Mouse (Mus musculus): Measurements from ENCODE around the gene Dock8. TPM values are rescaled to one million over a fixed set of nuclear protein-coding genes. Genes with fewer than 3 reads are reported as not detected.

The Dock8 gene
- polyA plus RNA-seq, 1 experiment from 2014 or later, result 0.54 TPM

DNA sequence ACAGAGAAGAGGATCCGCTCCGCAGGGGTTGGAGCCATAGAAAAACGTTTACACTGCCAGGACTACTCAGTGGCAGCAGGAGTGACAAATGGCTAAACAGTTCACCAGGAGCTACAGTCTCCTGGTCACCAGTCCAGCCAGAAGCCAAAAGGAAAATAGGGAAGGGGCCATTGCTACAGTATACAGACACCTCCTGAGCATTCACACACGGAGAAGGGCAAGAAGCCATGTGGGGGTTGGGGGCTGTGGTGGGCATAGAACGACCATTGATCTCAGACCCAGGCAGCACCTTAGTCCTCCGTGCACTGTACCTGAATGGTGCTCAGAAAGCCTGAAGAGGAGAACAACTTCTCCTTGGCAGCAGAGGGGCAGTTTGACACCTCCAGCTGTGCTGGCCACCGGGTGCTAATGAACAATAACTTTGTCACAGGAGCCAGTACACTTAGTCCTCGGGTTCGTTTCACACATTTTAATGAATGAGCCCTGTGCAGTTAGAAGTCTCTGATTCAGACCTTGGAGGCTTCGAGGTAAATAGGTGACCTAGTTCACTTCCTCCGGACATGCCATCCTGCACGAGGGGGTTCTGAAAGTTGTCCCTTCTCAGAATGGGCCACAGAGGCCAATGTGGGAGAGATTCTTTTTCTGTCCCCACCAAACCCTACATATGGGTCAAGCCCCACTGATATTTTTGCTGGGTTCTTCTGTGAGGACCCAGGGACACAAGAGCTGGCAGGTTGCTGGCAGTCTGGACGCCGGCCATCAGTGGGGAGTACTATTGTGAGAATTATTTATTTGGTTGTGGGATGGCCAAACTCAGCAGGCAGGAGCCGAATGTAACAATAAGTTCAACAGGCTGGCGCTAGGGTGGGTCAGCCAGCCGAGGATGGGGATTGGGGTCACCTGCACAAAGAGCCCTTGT lies 145.0 kb downstream of the Dock8 start:
- no peak for ATAC-seq
- Histone ChIP-seq H3K4me2 (no peak overlapping the region), H3K4me1 (peaks cover 6% of the 10 kb centered on the region), H3K9ac (no peak overlapping the region), H3K9me3 (replicated peaks) (no peaks in the 10 kb centered on the region), H3K36me3 (ENCODE audit: poor library complexity, severe bottlenecking) (no peaks in the 10 kb centered on the region), H3K27me3 (no peaks in the 10 kb centered on the region), H3K4me3 (no peak overlapping the region), H3K27ac (no peak overlapping the region)
- 49% methylated on average over 17 of the region's 17 CpGs for WGBS

GRCm38 (mm10) chr19:25145116-25145515 lies 145.8 kb downstream of the Dock8 start:
- 69% methylated on average over 5 of the region's 5 CpGs for WGBS
- H3K4me3 ChIP-seq, result no peak overlapping the region

DNA sequence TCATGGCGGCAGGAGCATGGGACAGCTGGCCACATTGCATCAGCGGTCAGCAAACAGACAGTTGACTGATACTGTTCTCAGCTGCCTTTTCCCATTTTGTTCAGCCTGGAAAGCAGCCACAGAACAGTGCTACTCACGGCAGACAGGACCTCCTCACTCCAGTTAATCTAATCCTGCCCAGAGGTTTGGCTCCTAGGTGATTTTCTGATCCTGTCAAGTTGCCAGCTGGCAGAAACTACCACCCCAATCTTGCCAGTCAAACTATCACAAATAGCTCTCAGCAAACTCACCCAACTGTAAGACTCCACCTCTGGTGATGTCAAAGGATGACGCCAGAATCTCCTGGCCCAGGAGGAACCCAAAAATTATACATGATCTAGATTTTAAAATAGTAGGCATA lies 146.8 kb downstream of the Dock8 start:
- ATAC-seq, result no peak
- no peak overlapping the region for H3K4me2 ChIP-seq

More at GRCm38 (mm10) chr19:25145116-25145515, 145.8 kb downstream of the Dock8 start:
- H3K9me3 ChIP-seq (replicated peaks), result no peaks in the 10 kb centered on the region
- H3K4me2 ChIP-seq, result no peak overlapping the region
- H3K4me1 ChIP-seq, result peaks cover 6% of the 10 kb centered on the region
- H3K36me3 ChIP-seq (ENCODE audit: poor library complexity, severe bottlenecking), result no peaks in the 10 kb centered on the region
- no peak for ATAC-seq
- no peak overlapping the region for H3K27ac ChIP-seq
- H3K27me3 ChIP-seq, result no peaks in the 10 kb centered on the region
- H3K9ac ChIP-seq, result no peak overlapping the region

GRCm38 (mm10) chr19:25149788-25150187 lies 150.5 kb downstream of the Dock8 start:
- ATAC-seq, result no peak
- no peaks in the 10 kb centered on the region for H3K9me3 ChIP-seq (replicated peaks)
- 77% methylated on average over 8 of the region's 8 CpGs for WGBS

More for the DNA sequence above, 146.8 kb downstream of the Dock8 start:
- no peaks in the 10 kb centered on the region for H3K9me3 ChIP-seq (replicated peaks)
- H3K27ac ChIP-seq, result no peak overlapping the region
- H3K9ac ChIP-seq, result no peak overlapping the region
- H3K36me3 ChIP-seq (ENCODE audit: poor library complexity, severe bottlenecking), result no peaks in the 10 kb centered on the region
- WGBS, result 84% methylated on average over 4 of the region's 4 CpGs
- peaks cover 6% of the 10 kb centered on the region for H3K4me1 ChIP-seq
- H3K4me3 ChIP-seq, result no peak overlapping the region
- H3K27me3 ChIP-seq, result no peaks in the 10 kb centered on the region

DNA sequence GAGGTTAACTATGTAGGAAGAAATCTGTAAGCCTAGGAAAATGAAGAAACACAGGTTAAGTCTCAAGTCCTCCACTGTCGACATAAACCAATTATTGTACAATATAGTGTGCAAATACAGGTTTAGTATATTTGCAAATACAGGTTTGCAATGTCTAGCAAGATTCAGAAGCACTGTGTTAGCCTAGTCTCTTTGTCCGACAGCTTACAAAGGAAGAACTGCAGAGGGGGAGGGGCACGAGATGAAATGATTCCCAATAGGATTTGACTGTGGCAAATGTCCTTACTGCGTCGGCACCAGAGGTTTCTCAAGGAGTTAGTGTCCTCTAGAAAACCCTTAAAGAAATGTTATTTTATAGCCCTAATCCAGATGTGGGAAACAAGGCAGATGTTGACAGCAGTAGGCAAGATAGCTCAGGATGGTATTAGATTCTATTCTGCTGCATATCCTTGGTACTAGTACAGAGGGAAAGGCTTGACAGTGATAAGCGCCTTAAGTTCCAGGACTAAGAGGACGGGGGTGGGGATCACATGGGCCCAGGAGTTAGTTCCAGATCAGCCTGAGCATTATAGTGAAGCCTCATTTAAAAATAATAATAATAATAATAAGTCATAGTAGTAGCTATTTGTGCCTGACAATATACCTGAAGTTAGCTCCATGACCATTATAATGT lies 155.3 kb downstream of the Dock8 start:
- H3K27me3 ChIP-seq, result no peaks in the 10 kb centered on the region
- no peak overlapping the region for H3K27ac ChIP-seq
- no peak overlapping the region for H3K4me3 ChIP-seq
- no peaks in the 10 kb centered on the region for H3K36me3 ChIP-seq (ENCODE audit: poor library complexity, severe bottlenecking)
- H3K9ac ChIP-seq, result no peak overlapping the region
- no peak overlapping the region for H3K4me2 ChIP-seq
- WGBS, result 59% methylated on average over 7 of the region's 7 CpGs
- no peak for ATAC-seq
- H3K4me1 ChIP-seq, result 0 out of 2 replicates have a peak, but pooled peaks cover 7% of the 10 kb centered on the region
- H3K9me3 ChIP-seq (replicated peaks), result no peaks in the 10 kb centered on the region

More at GRCm38 (mm10) chr19:25149788-25150187, 150.5 kb downstream of the Dock8 start:
- H3K27me3 ChIP-seq, result no peaks in the 10 kb centered on the region
- no peak overlapping the region for H3K27ac ChIP-seq
- no peak overlapping the region for H3K9ac ChIP-seq
- no peak overlapping the region for H3K4me2 ChIP-seq
- H3K4me3 ChIP-seq, result no peak overlapping the region
- no peaks in the 10 kb centered on the region for H3K36me3 ChIP-seq (ENCODE audit: poor library complexity, severe bottlenecking)
- H3K4me1 ChIP-seq, result peaks cover 11% of the 10 kb centered on the region

DNA sequence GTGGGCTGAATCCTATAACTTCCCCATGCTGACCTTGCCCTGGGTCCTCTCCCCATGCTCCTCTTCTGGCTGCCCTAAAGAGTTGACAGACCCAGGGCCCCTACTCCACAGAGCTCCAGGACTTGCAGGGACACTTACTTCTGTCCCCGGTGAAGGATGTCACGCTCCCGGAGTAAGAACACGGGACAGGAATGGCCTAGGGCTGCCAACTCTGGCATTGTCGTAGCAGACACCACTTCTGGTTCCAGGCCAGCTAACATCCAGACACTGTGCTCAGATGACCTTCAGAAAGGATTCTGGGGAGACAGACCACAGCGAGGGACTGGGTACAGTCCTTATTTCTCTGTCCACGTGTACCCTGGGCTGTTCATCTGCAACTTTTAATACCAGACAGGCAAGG lies 155.9 kb downstream of the Dock8 start:
- no peaks in the 10 kb centered on the region for H3K27me3 ChIP-seq
- 0 out of 2 replicates have a peak, but pooled peaks cover 7% of the 10 kb centered on the region for H3K4me1 ChIP-seq
- no peak overlapping the region for H3K4me2 ChIP-seq
- no peak for ATAC-seq
- no peaks in the 10 kb centered on the region for H3K9me3 ChIP-seq (replicated peaks)
- 89% methylated on average over 7 of the region's 7 CpGs for WGBS
- no peak overlapping the region for H3K4me3 ChIP-seq
- H3K9ac ChIP-seq, result no peak overlapping the region
- no peaks in the 10 kb centered on the region for H3K36me3 ChIP-seq (ENCODE audit: poor library complexity, severe bottlenecking)
- no peak overlapping the region for H3K27ac ChIP-seq

- Histone ChIP-seq H3K27me3 (no peaks in the 10 kb centered on the region), H3K36me3 (ENCODE audit: poor library complexity, severe bottlenecking) (no peaks in the 10 kb centered on the region), H3K27ac (no peak overlapping the region), H3K9me3 (replicated peaks) (no peaks in the 10 kb centered on the region), H3K4me1 (0 out of 2 replicates have a peak, but pooled peaks cover 7% of the 10 kb centered on the region), H3K4me3 (no peak overlapping the region), H3K4me2 (no peak overlapping the region), H3K9ac (no peak overlapping the region)
- 84% methylated on average over 11 of the region's 11 CpGs for WGBS
- ATAC-seq, result no peak
Observed at GRCm38 (mm10) chr19:25155709-25156108, 156.4 kb downstream of the Dock8 start.

DNA sequence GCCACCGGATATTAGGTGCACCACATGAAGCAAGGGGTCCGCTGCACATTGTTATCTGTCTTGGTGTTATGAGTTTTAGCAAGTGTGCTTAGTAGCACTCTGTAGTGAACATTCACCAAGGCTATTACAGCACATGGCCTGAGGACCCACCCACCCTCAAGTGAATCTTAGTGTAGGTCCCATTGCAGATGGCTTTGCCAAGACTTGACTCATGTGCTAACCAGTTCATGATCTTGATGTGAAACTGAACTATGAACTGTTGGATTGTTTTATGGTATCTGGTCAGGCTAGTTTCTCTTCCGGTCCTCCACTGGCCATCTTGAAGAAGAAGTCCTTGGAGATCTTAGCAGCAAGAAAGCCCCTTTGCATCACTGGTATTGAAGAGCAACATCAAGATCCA lies 162.9 kb downstream of the Dock8 start:
- Histone ChIP-seq H3K27me3 (0 out of 2 replicates have a peak, but pooled peaks cover 3% of the 10 kb centered on the region), H3K4me2 (no peak overlapping the region), H3K9ac (no peak overlapping the region), H3K4me3 (no peak overlapping the region), H3K36me3 (ENCODE audit: poor library complexity, severe bottlenecking) (no peaks in the 10 kb centered on the region), H3K9me3 (replicated peaks) (no peaks in the 10 kb centered on the region), H3K4me1 (no peaks in the 10 kb centered on the region), H3K27ac (no peak overlapping the region)
- WGBS, result 88% methylated on average over 3 of the region's 3 CpGs
- no peak for ATAC-seq

- no peaks in the 10 kb centered on the region for H3K36me3 ChIP-seq (ENCODE audit: poor library complexity, severe bottlenecking)
- 0 out of 2 replicates have a peak, but pooled peaks cover 3% of the 10 kb centered on the region for H3K27me3 ChIP-seq
- no peaks in the 10 kb centered on the region for H3K4me1 ChIP-seq
- no peak overlapping the region for H3K4me2 ChIP-seq
- no peak overlapping the region for H3K9ac ChIP-seq
- H3K27ac ChIP-seq, result no peak overlapping the region
- 92% methylated on average over 12 of the region's 12 CpGs for WGBS
- ATAC-seq, result no peak
- no peak overlapping the region for H3K4me3 ChIP-seq
- no peaks in the 10 kb centered on the region for H3K9me3 ChIP-seq (replicated peaks)
Observed at GRCm38 (mm10) chr19:25163426-25163825, 164.1 kb downstream of the Dock8 start.

- Histone ChIP-seq H3K4me3 (no peak overlapping the region), H3K9ac (no peak overlapping the region), H3K27me3 (0 out of 2 replicates have a peak, but pooled peaks cover 3% of the 10 kb centered on the region), H3K9me3 (replicated peaks) (no peaks in the 10 kb centered on the region), H3K27ac (no peak overlapping the region), H3K36me3 (ENCODE audit: poor library complexity, severe bottlenecking) (no peaks in the 10 kb centered on the region), H3K4me2 (no peak overlapping the region), H3K4me1 (no peaks in the 10 kb centered on the region)
- ATAC-seq, result no peak
- 79% methylated on average over 9 of the region's 9 CpGs for WGBS
Observed at GRCm38 (mm10) chr19:25166412-25166811, 167.1 kb downstream of the Dock8 start.

DNA sequence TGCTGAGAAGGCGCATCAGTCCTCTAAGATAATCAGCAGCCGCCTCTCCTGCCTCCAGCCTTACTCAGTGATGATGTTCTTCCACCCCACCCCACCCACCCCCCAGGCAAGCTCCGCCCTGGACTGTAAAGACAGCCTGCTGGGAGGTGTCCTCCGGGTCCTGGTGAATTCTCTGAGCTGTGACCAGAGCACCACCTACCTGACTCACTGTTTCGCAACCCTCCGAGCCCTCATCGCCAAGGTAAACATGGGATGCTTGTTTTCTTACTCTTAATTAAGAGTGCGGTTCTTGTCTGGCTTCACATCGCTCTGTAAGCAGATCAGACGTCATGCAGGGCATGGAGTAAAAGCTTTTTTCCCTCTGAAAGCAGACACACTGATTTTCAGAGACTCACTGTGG lies 172.1 kb downstream of the Dock8 start:
- Histone ChIP-seq H3K4me2 (no peak overlapping the region), H3K4me3 (no peak overlapping the region), H3K9ac (no peak overlapping the region), H3K27me3 (no peaks in the 10 kb centered on the region), H3K36me3 (ENCODE audit: poor library complexity, severe bottlenecking) (no peaks in the 10 kb centered on the region), H3K9me3 (replicated peaks) (no peaks in the 10 kb centered on the region), H3K27ac (no peak overlapping the region), H3K4me1 (no peaks in the 10 kb centered on the region)
- no peak for ATAC-seq
- 60% methylated on average over 10 of the region's 10 CpGs for WGBS

DNA sequence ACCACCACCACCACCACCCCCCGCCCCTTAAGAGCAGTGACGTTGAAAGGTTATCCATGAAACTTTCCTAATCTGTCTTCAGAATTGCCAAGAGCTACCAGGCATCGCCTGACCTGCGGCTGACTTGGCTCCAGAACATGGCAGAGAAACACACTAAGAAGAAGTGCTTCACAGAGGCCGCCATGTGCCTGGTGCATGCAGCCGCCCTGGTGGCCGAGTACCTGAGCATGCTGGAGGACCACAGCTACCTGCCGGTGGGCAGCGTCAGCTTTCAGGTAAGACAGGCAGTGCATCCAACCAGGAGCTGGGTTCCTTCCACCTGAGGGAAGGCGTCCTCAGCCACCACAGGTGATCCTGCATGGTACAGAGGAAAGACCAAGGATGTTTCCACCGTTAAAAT lies 177.4 kb downstream of the Dock8 start:
- 93% methylated on average over 11 of the region's 11 CpGs for WGBS
- no peak overlapping the region for H3K9ac ChIP-seq
- no peaks in the 10 kb centered on the region for H3K9me3 ChIP-seq (replicated peaks)
- H3K36me3 ChIP-seq (ENCODE audit: poor library complexity, severe bottlenecking), result no peaks in the 10 kb centered on the region
- H3K4me1 ChIP-seq, result no peaks in the 10 kb centered on the region
- ATAC-seq, result no peak
- H3K27ac ChIP-seq, result no peak overlapping the region
- no peak overlapping the region for H3K4me2 ChIP-seq
- H3K27me3 ChIP-seq, result no peaks in the 10 kb centered on the region
- no peak overlapping the region for H3K4me3 ChIP-seq
